Mouse (Mus musculus): ENCODE measurements around the gene Srcin1.
A peak's percentile ranks its signal among the peaks of the same experiment; 100 is the strongest.

Srcin1 gene

GRCm38 (mm10) chr11:97468639-97469287 lies 107.2 kb downstream of the Srcin1 start:
- DNase-seq (ENCODE audit: low read depth, low spot score): peak; percentile 36

GRCm38 (mm10) chr11:97466444-97467160 lies 109.4 kb downstream of the Srcin1 start:
- no peak for DNase-seq (ENCODE audit: low read depth, low spot score)

- DNase-seq (ENCODE audit: low read depth, low spot score): no peak
These were observed 110.0 kb downstream of the Srcin1 start for GRCm38 (mm10) chr11:97465957-97466356.

GRCm38 (mm10) chr11:97463991-97464390 lies 112.0 kb downstream of the Srcin1 start:
- DNase-seq (ENCODE audit: low read depth, low spot score): no peak

GRCm38 (mm10) chr11:97463166-97463565 lies 112.8 kb downstream of the Srcin1 start:
- DNase-seq (ENCODE audit: low read depth, low spot score): no peak

- no peak for DNase-seq (ENCODE audit: low read depth, low spot score)
These were observed 113.4 kb downstream of the Srcin1 start for GRCm38 (mm10) chr11:97462538-97462937.

GRCm38 (mm10) chr11:97461307-97461820 lies 114.6 kb downstream of the Srcin1 start:
- DNase-seq (ENCODE audit: low read depth, low spot score): no peak

All from brain, embryonic 18.5 days (tissue).